Mouse (Mus musculus): Measurements from ENCODE around the gene Npb.

GRCm38 (mm10) chr11:120641869-120642268, 33.6 kb downstream of the Npb start:
- TF ChIP-seq CTCF (IDR thresholded peaks at IDR 0.05) (no peak), EP300 (IDR thresholded peaks at IDR 0.05) (no peak)

Data from lung, postnatal 0 days (tissue).